In genomic region chr8:110704103-110704502, GRCm38 (mm10) we compare ENCODE assay signal across 15 mouse cellular contexts. TPM values are rescaled to one million over a fixed set of nuclear protein-coding genes. Genes with fewer than 3 reads are reported as not detected.
A peak's percentile ranks its signal among the peaks of the same experiment; 100 is the strongest.
DNase-seq lines count a peak whose midpoint lies in the region; ATAC-seq and TF ChIP-seq lines count a peak whose summit lies in the region.
"Had no signal": no experiment of that assay in that cellular context is flagged by ENCODE, and none has a peak within 500 bp of the region (broad histone marks: within the 10 kb centered on the region; RNA-seq: fewer than 3 reads in every experiment).

No protein-coding gene starts in this region.

- peaks cover 58% of the 10 kb centered on the region for H3K4me1 ChIP-seq in heart, embryonic 12.5 days (replicated peaks)
- H3K4me1 ChIP-seq in hindbrain, embryonic 13.5 days (replicated peaks), result peaks cover 59% of the 10 kb centered on the region
- peaks cover 67% of the 10 kb centered on the region for H3K4me1 ChIP-seq in limb, embryonic 15.5 days

- no peak overlapping the region for H3K9ac ChIP-seq in heart, embryonic 12.5 days
- H3K9ac ChIP-seq in hindbrain, embryonic 13.5 days, result no peak overlapping the region
- no peak overlapping the region for H3K9ac ChIP-seq in limb, embryonic 15.5 days

- intact Hi-C loops in heart, postnatal 14 days (cut with DNase I), result no loop called here

- no peak overlapping the region for H3K4me2 ChIP-seq in heart, embryonic 12.5 days
- no peak overlapping the region for H3K4me2 ChIP-seq in hindbrain, embryonic 13.5 days
- H3K4me2 ChIP-seq in limb, embryonic 15.5 days, result no peak overlapping the region
- H3K4me2 ChIP-seq: midbrain, embryonic 11.5 days had no signal

- H3K27ac ChIP-seq in heart, embryonic 12.5 days (ENCODE audit: poor library complexity, severe bottlenecking), result peak overlapping the region; percentile 57
- H3K27ac ChIP-seq in layer of hippocampus, adult 2 months, result peak overlapping the region; percentile 75
- peak overlapping the region; percentile 78 for H3K27ac ChIP-seq in hindbrain, embryonic 13.5 days
- peak overlapping the region; percentile 83 for H3K27ac ChIP-seq in limb, embryonic 15.5 days

- no peak for DNase-seq in heart, postnatal 14 days
- DNase-seq in layer of hippocampus, adult 2 months (ENCODE audit: low spot score in 2 of 2), result no peak
- DNase-seq in layer of hippocampus, postnatal 25 days (ENCODE audit: extremely low spot score in 1 of 2, low spot score in 1 of 2), result no peak
- no peak for DNase-seq in urinary bladder, postnatal 4 days (ENCODE audit: low spot score in 2 of 2)
- no peak for DNase-seq in retina, postnatal 1 day
- DNase-seq: kidney, adult 9 months; left cerebral cortex, postnatal 4 days; lung, adult 18-20 months; spleen, adult 18-20 months; thymus, adult 2 months had no signal

- no peaks in the 10 kb centered on the region for H3K27me3 ChIP-seq in heart, embryonic 12.5 days (replicated peaks)
- no peaks in the 10 kb centered on the region for H3K27me3 ChIP-seq in hindbrain, embryonic 13.5 days
- H3K27me3 ChIP-seq in limb, embryonic 15.5 days, result no peaks in the 10 kb centered on the region
- H3K27me3 ChIP-seq: Patski had no signal

- no peaks in the 10 kb centered on the region for H3K9me3 ChIP-seq in heart, embryonic 12.5 days (replicated peaks)
- H3K9me3 ChIP-seq in hindbrain, embryonic 13.5 days, result no peaks in the 10 kb centered on the region
- no peaks in the 10 kb centered on the region for H3K9me3 ChIP-seq in limb, embryonic 15.5 days

- WGBS in heart, embryonic 12.5 days, result 70% methylated on average over 3 of the region's 3 CpGs
- 79% methylated on average over 3 of the region's 3 CpGs for WGBS in hindbrain, embryonic 13.5 days
- 68% methylated on average over 3 of the region's 3 CpGs for WGBS in limb, embryonic 15.5 days

- 0 out of 2 replicates have a peak, but pooled peaks cover 3% of the 10 kb centered on the region for H3K36me3 ChIP-seq in heart, embryonic 12.5 days
- peaks cover 5% of the 10 kb centered on the region; the same call in 1 of the 2 replicates for H3K36me3 ChIP-seq in hindbrain, embryonic 13.5 days
- no peaks in the 10 kb centered on the region for H3K36me3 ChIP-seq in limb, embryonic 15.5 days

- no peak for ATAC-seq in heart, embryonic 12.5 days (ENCODE audit: insufficient number of reproducible peaks, low FRiP score)
- ATAC-seq in hindbrain, embryonic 13.5 days (ENCODE audit: low FRiP score), result no peak
- ATAC-seq in limb, embryonic 15.5 days (ENCODE audit: insufficient number of reproducible peaks, low FRiP score, low TSS enrichment, low read depth), result no peak
- ATAC-seq: Patski had no signal

- no peak for TF ChIP-seq CTCF in layer of hippocampus, adult 2 months (conservative IDR thresholded peaks at IDR 0.05)

- H3K4me3 ChIP-seq in heart, embryonic 12.5 days, result no peak overlapping the region
- H3K4me3 ChIP-seq in layer of hippocampus, adult 2 months, result no peak overlapping the region
- no peak overlapping the region for H3K4me3 ChIP-seq in hindbrain, embryonic 13.5 days
- H3K4me3 ChIP-seq in limb, embryonic 15.5 days, result no peak overlapping the region

RNA-seq across cellular contexts. Expression of gene Mtss1l, which starts 17.2 kb away (rescaled TPM):
- polyA plus RNA-seq in heart, embryonic 12.5 days (2016; fragmentation: Nextera tagmentation; extraction: Ambion mirVana), result 12.9 and 14.3 TPM in 2 replicates
- 10 to 100 TPM; 31.4 to 32.9 TPM for total RNA-seq in heart, postnatal 14 days (2021)
- total RNA-seq in layer of hippocampus, adult 2 months (2021), result 100 to 1,000 TPM; 210 TPM
- total RNA-seq in layer of hippocampus, postnatal 25 days (2021), result 100 to 1,000 TPM; 206 to 252 TPM
- 19.0 and 20.4 TPM in 2 replicates for polyA plus RNA-seq in hindbrain, embryonic 13.5 days (2015; fragmentation: Nextera tagmentation; extraction: Ambion mirVana)
- polyA plus RNA-seq in limb, embryonic 15.5 days (2015; fragmentation: Nextera tagmentation; extraction: Ambion mirVana), result 9.6 and 10.2 TPM in 2 replicates

Comparison
In these comparisons a context has a peak if more than half of its experiments do, and no peak if none do; other contexts are left out.
1. RNA of gene Mtss1l, which starts 17.2 kb away (total RNA-seq): 206 to 252 TPM in layer of hippocampus, postnatal 25 days and 210 TPM in layer of hippocampus, adult 2 months; 31.4 to 32.9 TPM in heart, postnatal 14 days; every median in the first group is over 4 times any median in the second.
2. Peak in every context shown above with its lines, with median percentiles within 50 percentile points of each other: H3K27ac ChIP-seq.